Mouse (Mus musculus) midbrain, postnatal 0 days (tissue): ENCODE measurements around the gene Akirin1. TPM values are rescaled to one million over a fixed set of nuclear protein-coding genes. Genes with fewer than 3 reads are reported as not detected.

Experiments used
- ATAC-seq: fragments of 200-750 bp; cut with Nextera tagmentation; 2 replicates; pipeline ENCODE4 v1.8.0; 2017; ENCODE audit warnings: moderate number of reproducible peaks, mild to moderate bottlenecking, moderate TSS enrichment, moderate library complexity; ENCODE audit not compliant: low FRiP score
- DNase-seq: peaks from one replicate; pipeline ENCODE4 v3.0.0-alpha.2; 2015; ENCODE audit warnings: low spot score
- H3K27ac ChIP-seq: fragments of 300-500 bp; sonication (generic); 2 replicates; pipeline ENCODE4 v1.5.1; 2014; ENCODE audit warnings: low read depth, mild to moderate bottlenecking, low read length, mixed read lengths
- H3K27me3 ChIP-seq: fragments of 300-500 bp; sonication (generic); 2 replicates; pipeline ENCODE4 v1.6.1; 2014; ENCODE audit warnings: low read length, control low read depth, mixed read lengths; ENCODE audit not compliant: insufficient read depth
- H3K36me3 ChIP-seq: fragments of 300-500 bp; sonication (generic); 2 replicates; pipeline ENCODE4 v1.6.1; 2014; ENCODE audit warnings: low read length, control low read depth, mixed read lengths; ENCODE audit not compliant: insufficient read depth
- H3K4me1 ChIP-seq: fragments of 300-500 bp; sonication (generic); 2 replicates; pipeline ENCODE4 v1.6.1; 2014; ENCODE audit warnings: mild to moderate bottlenecking, control low read depth, antibody characterized with exemption, low read length, mixed read lengths; ENCODE audit not compliant: insufficient read depth
- H3K4me2 ChIP-seq: fragments of 300-500 bp; sonication (generic); 2 replicates; pipeline ENCODE4 v1.6.1; 2014; ENCODE audit warnings: low read depth, mild to moderate bottlenecking, low read length, mixed read lengths; ENCODE audit not compliant: poor library complexity, severe bottlenecking
- H3K4me3 ChIP-seq: fragments of 300-500 bp; sonication (generic); 2 replicates; pipeline ENCODE4 v1.5.1; 2014; ENCODE audit warnings: low read depth, mild to moderate bottlenecking, low read length, moderate library complexity
- H3K9ac ChIP-seq: fragments of 300-500 bp; sonication (generic); replicated peaks from 2 replicates; pipeline ENCODE4 v1.6.1; 2014; ENCODE audit warnings: mild to moderate bottlenecking, low read length, moderate library complexity, mixed read lengths; ENCODE audit not compliant: poor library complexity, severe bottlenecking
- H3K9me3 ChIP-seq: fragments of 300-500 bp; sonication (generic); 2 replicates; pipeline ENCODE4 v1.6.1; 2016; ENCODE audit warnings: low read length, control low read depth
- CTCF ChIP-seq: IDR thresholded peaks from 2 replicates; pipeline ENCODE4 v1.5.1; 2016; ENCODE audit warnings: antibody characterized with exemption, mild to moderate bottlenecking
- WGBS: fragments of 180-500 bp; shearing (Covaris S2); extraction: QIAGEN DNeasy Blood & Tissue Kit; methylation state at CpG from one replicate; pipeline ENCODE4 v1.1.7; 2014; 5-methylcytosine and 5-hydroxymethylcytosine counted together
- polyA plus RNA-seq: library from polyadenylated mRNA; unstranded; fragments of >200 nt; fragmentation: Nextera tagmentation; extraction: Ambion mirVana; gene quantifications from 2 replicates; pipeline ENCODE4 v1.2.1, GENCODE M21; 2015
- total RNA-seq: library from RNA; depleted of rRNA; stranded (reverse); fragments of >200 nt; gene quantifications from 2 replicates; pipeline ENCODE4 v1.2.3, GENCODE M21; 2014

Akirin1 gene
- total and polyA plus RNA-seq, 2 experiments from 2014 or later, result 60.5 to 91.5 TPM

DNA sequence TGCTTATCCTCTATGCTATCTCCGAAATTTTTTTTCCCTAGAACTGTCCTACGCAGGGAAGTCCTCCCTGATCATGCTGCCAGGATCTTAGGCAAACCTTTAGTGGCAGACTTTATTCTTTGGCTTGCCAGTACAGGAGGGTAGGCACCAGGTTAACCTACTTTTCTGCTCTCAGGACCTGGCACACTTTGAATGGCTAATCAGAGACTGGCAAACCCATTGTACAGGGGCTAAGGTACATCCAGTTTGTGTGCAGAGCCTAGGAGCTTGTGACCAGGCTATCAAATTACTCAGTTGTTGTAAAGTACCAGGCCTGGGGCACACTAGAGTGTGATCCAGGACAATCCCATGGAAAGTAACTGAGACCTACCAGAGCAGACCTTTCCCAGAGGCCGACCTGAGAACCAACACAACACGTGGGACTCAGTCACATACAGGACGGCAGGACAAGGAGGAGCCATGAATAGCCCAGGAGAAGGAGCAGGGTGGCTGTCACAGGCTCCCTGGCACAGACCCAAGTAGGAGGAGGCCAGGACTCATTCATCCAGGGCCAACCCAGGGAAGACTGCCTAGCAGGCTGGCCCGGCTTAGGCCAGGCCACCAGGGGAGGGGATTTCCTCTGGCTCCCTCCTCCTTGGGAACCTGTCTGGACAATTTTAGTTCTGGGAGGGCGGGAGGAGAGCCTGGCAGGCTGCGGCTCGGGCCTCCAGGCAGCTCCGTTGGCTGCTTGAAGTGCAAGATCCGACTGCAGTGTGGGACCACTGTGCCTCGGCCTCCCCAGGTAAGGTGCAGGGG, 37.2 kb upstream of the Akirin1 start, which contains the start of gene Rhbdl2:
Gene Rhbdl2 (plus strand): TSS at position 684 of the 795 bp plus-strand sequence.
- H3K27ac ChIP-seq, result no peak within 1 kb of the TSS
- no peaks in the 10 kb centered on the region for H3K9me3 ChIP-seq
- H3K4me3 ChIP-seq, result no peak within 1 kb of the TSS
- no peaks in the 10 kb centered on the region for H3K36me3 ChIP-seq
- H3K9ac ChIP-seq, result no peak within 1 kb of the TSS
- peak; percentile 82 for DNase-seq
- H3K4me2 ChIP-seq, result peak within 1 kb of the TSS; percentile 15; the same call in 1 of the 2 replicates
- ATAC-seq, result peak; percentile 76
- no peak for TF ChIP-seq CTCF
- no peaks in the 10 kb centered on the region for H3K4me1 ChIP-seq
- WGBS, result 25% methylated on average over 12 of the region's 12 CpGs
- H3K27me3 ChIP-seq, result no peaks in the 10 kb centered on the region

DNA sequence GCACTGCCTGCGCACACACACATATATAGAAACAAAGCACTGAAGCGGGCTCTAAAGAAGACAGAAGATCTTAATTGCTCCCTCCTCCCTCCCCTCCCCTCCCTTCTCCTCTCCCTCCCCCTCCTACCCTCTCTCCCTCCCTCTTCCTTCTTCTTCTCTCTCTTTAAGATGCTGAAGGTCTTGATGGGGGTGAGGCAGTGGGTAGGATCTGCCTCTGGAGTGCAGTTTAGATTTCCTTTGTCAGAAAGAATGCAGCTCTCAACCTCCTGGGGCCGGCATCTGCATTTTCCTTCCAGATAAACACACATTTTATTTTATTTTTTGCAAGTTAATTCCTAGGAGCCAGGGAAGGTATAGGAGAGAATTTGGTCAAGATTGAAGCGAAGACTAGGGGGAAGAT, 18.1 kb upstream of the Akirin1 start:
- no peaks in the 10 kb centered on the region for H3K27me3 ChIP-seq
- no peak overlapping the region for H3K27ac ChIP-seq
- H3K4me2 ChIP-seq, result no peak overlapping the region
- H3K9me3 ChIP-seq, result no peaks in the 10 kb centered on the region
- TF ChIP-seq CTCF, result no peak
- ATAC-seq, result no peak
- no peak overlapping the region for H3K9ac ChIP-seq
- no peaks in the 10 kb centered on the region for H3K36me3 ChIP-seq
- 66% methylated on average over 4 of the region's 4 CpGs for WGBS
- H3K4me3 ChIP-seq, result no peak overlapping the region
- no peak for DNase-seq
- H3K4me1 ChIP-seq, result no peaks in the 10 kb centered on the region

DNA sequence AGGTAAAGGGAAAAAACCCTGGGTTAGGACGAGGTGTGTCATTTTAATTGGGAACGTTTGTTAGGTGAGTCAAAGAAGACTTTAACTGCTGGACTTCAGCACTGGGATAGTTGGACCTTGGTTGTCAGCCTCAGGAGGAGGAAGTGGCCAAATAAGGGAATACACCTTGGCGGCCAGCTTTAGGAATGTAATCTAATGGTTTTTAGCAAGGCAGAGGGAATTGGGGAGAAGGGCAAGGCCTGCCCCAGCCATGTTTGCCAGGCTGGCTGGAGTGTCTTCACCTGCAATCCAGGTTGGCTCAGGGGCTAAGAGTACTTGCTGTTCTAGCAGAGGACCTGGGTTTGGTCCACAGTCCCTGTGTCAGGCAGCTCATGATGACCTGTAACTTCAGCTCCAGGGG, 17.7 kb upstream of the Akirin1 start:
- Histone ChIP-seq H3K36me3 (no peaks in the 10 kb centered on the region), H3K4me3 (no peak overlapping the region), H3K27ac (no peak overlapping the region), H3K9me3 (no peaks in the 10 kb centered on the region), H3K4me1 (no peaks in the 10 kb centered on the region), H3K9ac (no peak overlapping the region), H3K27me3 (no peaks in the 10 kb centered on the region), H3K4me2 (no peak overlapping the region)
- WGBS, result 77% methylated on average over 3 of the region's 3 CpGs
- DNase-seq (no peak), ATAC-seq (no peak)
- TF ChIP-seq CTCF, result no peak

DNA sequence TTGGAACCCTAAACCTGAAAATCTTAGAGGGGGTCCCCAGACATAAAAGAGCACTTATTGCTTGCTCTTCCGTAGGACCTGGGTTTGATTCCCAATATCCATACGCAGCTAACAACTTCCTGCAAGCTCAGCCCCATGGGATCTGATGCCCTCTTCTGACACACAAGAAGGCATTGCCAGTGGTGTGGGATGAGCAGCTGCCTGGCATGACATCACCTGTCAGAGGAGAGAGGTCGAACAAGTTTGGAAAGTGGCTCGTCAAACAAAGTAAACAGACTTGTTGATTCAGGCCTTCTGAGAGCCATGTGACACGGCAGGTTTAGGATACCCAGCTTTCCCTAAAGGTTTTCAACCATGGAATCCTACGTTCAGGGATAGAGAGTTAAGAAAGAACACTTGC, 14.9 kb upstream of the Akirin1 start:
- H3K36me3 ChIP-seq, result no peaks in the 10 kb centered on the region
- no peak overlapping the region for H3K4me2 ChIP-seq
- H3K4me3 ChIP-seq, result no peak overlapping the region
- no peaks in the 10 kb centered on the region for H3K27me3 ChIP-seq
- ATAC-seq (no peak), DNase-seq (no peak)
- no peak overlapping the region for H3K27ac ChIP-seq
- 78% methylated on average over 6 of the region's 6 CpGs for WGBS
- no peak overlapping the region for H3K9ac ChIP-seq
- TF ChIP-seq CTCF, result no peak
- no peaks in the 10 kb centered on the region for H3K9me3 ChIP-seq
- no peaks in the 10 kb centered on the region for H3K4me1 ChIP-seq

DNA sequence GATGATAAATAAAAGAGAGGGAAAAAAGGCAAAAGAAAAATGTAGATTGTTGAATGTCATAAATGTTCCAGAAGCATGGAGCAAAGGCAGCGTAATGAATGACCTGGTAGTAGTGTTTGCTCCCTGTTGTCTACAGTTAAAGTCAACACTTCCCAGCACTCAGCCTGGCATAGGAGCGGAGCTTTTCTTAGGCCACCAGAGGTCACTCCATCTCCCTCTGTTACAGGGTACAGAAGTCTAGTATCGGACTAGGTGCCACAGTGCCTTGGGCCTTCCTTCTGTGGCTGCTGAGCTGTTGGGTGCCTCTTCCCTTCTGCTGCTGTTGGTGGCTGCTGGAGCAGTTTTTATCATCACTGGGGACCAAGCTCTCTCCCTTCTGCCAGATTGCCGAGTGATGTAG, 8.2 kb upstream of the Akirin1 start:
- no peaks in the 10 kb centered on the region for H3K4me1 ChIP-seq
- no peaks in the 10 kb centered on the region for H3K27me3 ChIP-seq
- no peak overlapping the region for H3K4me3 ChIP-seq
- no peak for ATAC-seq
- H3K36me3 ChIP-seq, result no peaks in the 10 kb centered on the region
- TF ChIP-seq CTCF, result peak; percentile 58
- 59% methylated on average over 4 of the region's 4 CpGs for WGBS
- no peaks in the 10 kb centered on the region for H3K9me3 ChIP-seq
- no peak overlapping the region for H3K27ac ChIP-seq
- H3K4me2 ChIP-seq, result no peak overlapping the region
- no peak overlapping the region for H3K9ac ChIP-seq
- peak; percentile 38 for DNase-seq

DNA sequence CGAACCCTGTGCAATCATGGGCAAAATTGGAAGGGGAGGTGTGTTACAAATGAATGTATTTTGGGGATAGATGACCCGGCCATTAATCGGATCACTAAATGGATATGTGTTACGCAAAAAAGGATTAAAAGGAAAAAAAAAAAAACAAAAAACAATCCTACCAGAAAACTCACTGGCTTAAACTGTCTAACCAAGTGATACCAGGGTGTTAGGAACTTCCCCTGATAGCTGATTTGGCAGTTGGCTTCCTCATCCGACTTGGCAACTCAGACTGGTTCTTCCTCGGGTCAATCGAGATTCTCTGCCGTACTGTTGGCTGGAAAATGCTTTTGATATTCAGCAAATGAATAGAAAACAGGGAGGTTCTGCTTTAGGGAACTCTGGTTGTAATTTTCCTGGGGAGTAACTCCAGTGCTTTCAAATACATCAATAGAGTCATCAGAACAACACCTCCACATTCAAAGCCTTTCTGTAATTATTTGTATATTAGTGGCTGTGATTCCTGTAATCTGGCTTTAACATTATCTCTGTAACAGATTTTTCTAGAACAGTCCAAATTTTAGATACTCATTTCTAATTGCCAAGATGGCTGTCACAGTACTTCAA, 665 bp upstream of the Akirin1 start:
- H3K27me3 ChIP-seq, result no peaks in the 10 kb centered on the region
- WGBS, result 1% methylated on average over 8 of the region's 8 CpGs
- no peaks in the 10 kb centered on the region for H3K4me1 ChIP-seq
- H3K36me3 ChIP-seq, result no peaks in the 10 kb centered on the region
- peak overlapping the region; percentile 96 for H3K4me3 ChIP-seq
- no peaks in the 10 kb centered on the region for H3K9me3 ChIP-seq
- DNase-seq (peak; percentile 55), ATAC-seq (no peak)
- H3K9ac ChIP-seq, result peak overlapping the region; percentile 64
- TF ChIP-seq CTCF, result no peak
- H3K4me2 ChIP-seq, result peak overlapping the region; percentile 54
- peak overlapping the region; percentile 59; the same call in 1 of the 2 replicates for H3K27ac ChIP-seq
